ENCODE assay signal across 8 mouse cellular contexts in the genomic region with DNA sequence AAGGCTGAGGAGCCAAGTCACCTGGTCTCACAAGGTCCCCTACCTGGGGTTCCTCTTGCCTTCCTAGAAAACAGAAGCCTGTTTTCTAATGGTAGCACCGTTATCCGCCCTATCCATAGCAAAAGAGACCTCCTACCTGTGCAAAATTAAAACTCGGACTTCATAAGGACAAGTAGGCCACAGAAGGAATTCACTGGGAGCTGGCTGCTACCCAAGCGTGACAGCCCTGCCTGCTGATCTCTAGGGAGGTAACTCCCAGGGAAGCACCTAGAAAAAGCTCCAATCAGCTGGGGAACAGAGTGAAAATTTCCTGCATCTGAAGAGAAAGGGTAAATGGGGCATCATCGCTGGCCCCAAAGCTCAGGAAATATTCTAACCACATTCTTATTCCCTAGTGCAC. TPM values are rescaled to one million over a fixed set of nuclear protein-coding genes. Genes with fewer than 3 reads are reported as not detected.
DNase-seq lines count a peak whose midpoint lies in the region; ATAC-seq lines count a peak whose summit lies in the region.

A gene (minus strand): TSS at position 349 of the 400 bp plus-strand sequence.

- DNase-seq in lung, postnatal 10 days, result no peak
- peak; percentile 25 to 33 for DNase-seq in kidney, adult 8-10 months
- peak; percentile 58 for DNase-seq in telencephalon, adult 2 months (ENCODE audit: low read depth, low spot score)
- no peak for DNase-seq in T-cell, adult 2 months (ENCODE audit: low spot score)
- DNase-seq in urinary bladder, postnatal 10 days (ENCODE audit: low spot score), result no peak

- H3K36me3 ChIP-seq in lung, embryonic 16.5 days (ENCODE audit: control insufficient read depth, insufficient read depth, low read length), result no peaks in the 10 kb centered on the region
- no peaks in the 10 kb centered on the region for H3K36me3 ChIP-seq in forebrain, embryonic 13.5 days (ENCODE audit: poor library complexity, severe bottlenecking)
- no peaks in the 10 kb centered on the region for H3K36me3 ChIP-seq in limb, embryonic 15.5 days

- H3K4me2 ChIP-seq in lung, embryonic 16.5 days (ENCODE audit: low read depth, low read length), result peak within 1 kb of the TSS; percentile 80
- peak within 1 kb of the TSS; percentile 85 for H3K4me2 ChIP-seq in forebrain, embryonic 13.5 days
- H3K4me2 ChIP-seq in limb, embryonic 15.5 days, result peak within 1 kb of the TSS; percentile 86

- peak within 1 kb of the TSS; percentile 45 for H3K4me3 ChIP-seq in lung, embryonic 16.5 days (ENCODE audit: low read length)
- peak within 1 kb of the TSS; percentile 55 for H3K4me3 ChIP-seq in forebrain, embryonic 13.5 days
- peak within 1 kb of the TSS; percentile 47 for H3K4me3 ChIP-seq in limb, embryonic 15.5 days

- no peak within 1 kb of the TSS for H3K27ac ChIP-seq in lung, embryonic 16.5 days (ENCODE audit: low read length)
- H3K27ac ChIP-seq in forebrain, embryonic 13.5 days, result no peak within 1 kb of the TSS; the same call in 1 of the 2 replicates
- no peak within 1 kb of the TSS for H3K27ac ChIP-seq in limb, embryonic 15.5 days

- ATAC-seq in lung, embryonic 16.5 days (ENCODE audit: low read depth), result no peak; the same call in 1 of the 2 replicates
- ATAC-seq in forebrain, embryonic 13.5 days, result no peak
- ATAC-seq in limb, embryonic 15.5 days (ENCODE audit: insufficient number of reproducible peaks, low FRiP score, low TSS enrichment, low read depth), result no peak

- WGBS in lung, embryonic 16.5 days, result 39% methylated on average over 5 of the region's 5 CpGs
- 38% methylated on average over 5 of the region's 5 CpGs for WGBS in forebrain, embryonic 13.5 days
- WGBS in limb, embryonic 15.5 days, result 38% methylated on average over 5 of the region's 5 CpGs

- no peaks in the 10 kb centered on the region for H3K9me3 ChIP-seq in lung, embryonic 16.5 days (ENCODE audit: control insufficient read depth, low read length)
- no peaks in the 10 kb centered on the region for H3K9me3 ChIP-seq in forebrain, embryonic 13.5 days (replicated peaks)
- H3K9me3 ChIP-seq in limb, embryonic 15.5 days, result no peaks in the 10 kb centered on the region

- H3K9ac ChIP-seq in lung, embryonic 16.5 days (ENCODE audit: low read length), result peak within 1 kb of the TSS; percentile 43
- peak within 1 kb of the TSS; percentile 71 for H3K9ac ChIP-seq in forebrain, embryonic 13.5 days
- H3K9ac ChIP-seq in limb, embryonic 15.5 days, result peak within 1 kb of the TSS; percentile 39

- no peaks in the 10 kb centered on the region; the same call in 1 of the 2 replicates for H3K4me1 ChIP-seq in lung, embryonic 16.5 days (replicated peaks; ENCODE audit: control insufficient read depth, insufficient read depth, low read length)
- H3K4me1 ChIP-seq in forebrain, embryonic 13.5 days, result peaks cover 5% of the 10 kb centered on the region
- peaks cover 15% of the 10 kb centered on the region for H3K4me1 ChIP-seq in limb, embryonic 15.5 days

- peaks cover 6% of the 10 kb centered on the region; the same call in 1 of the 2 replicates for H3K27me3 ChIP-seq in lung, embryonic 16.5 days (ENCODE audit: control insufficient read depth, insufficient read depth, low read depth, low read length)
- H3K27me3 ChIP-seq in forebrain, embryonic 13.5 days, result 0 out of 2 replicates have a peak, but pooled peaks cover 6% of the 10 kb centered on the region
- peaks cover 3% of the 10 kb centered on the region; the same call in 1 of the 2 replicates for H3K27me3 ChIP-seq in limb, embryonic 15.5 days

RNA-seq across cellular contexts. Expression of the gene that starts here (rescaled TPM):
- 0.35 and 0.48 TPM in 2 replicates for polyA plus RNA-seq in lung, embryonic 16.5 days (2015; fragmentation: Nextera tagmentation; extraction: Ambion mirVana)
- 4.1 and 6.1 TPM in 2 replicates for polyA plus RNA-seq in forebrain, embryonic 13.5 days (2015; fragmentation: Nextera tagmentation; extraction: Ambion mirVana)
- 0.78 and 1.2 TPM in 2 replicates for polyA plus RNA-seq in limb, embryonic 15.5 days (2015; fragmentation: Nextera tagmentation; extraction: Ambion mirVana)

Comparison
In these comparisons a context has a peak if more than half of its experiments do, and no peak if none do; other contexts are left out.
1. DNase-seq: peak in kidney, adult 8-10 months (2 of 2) and telencephalon, adult 2 months (single experiment); none in lung, postnatal 10 days (single experiment), T-cell, adult 2 months (single experiment) and urinary bladder, postnatal 10 days (single experiment).
2. Peak in every context shown above with its lines, with median percentiles within 50 percentile points of each other: H3K4me2 ChIP-seq, H3K4me3 ChIP-seq and H3K9ac ChIP-seq.